Mouse (Mus musculus) ZHBTc4 (cell line): ENCODE measurements around the gene Oog1.
"Not testable (repeated sequence)": the region's sequence is repeated elsewhere in the genome, so short reads cannot be mapped to it uniquely, and the experiment has no call there.

ENCODE experiments used
- DNase-seq: peaks from one replicate; pipeline ENCODE4 v3.0.0-alpha.2; 2011; ENCODE audit warnings: low read depth, low spot score

The Oog1 gene

DNA sequence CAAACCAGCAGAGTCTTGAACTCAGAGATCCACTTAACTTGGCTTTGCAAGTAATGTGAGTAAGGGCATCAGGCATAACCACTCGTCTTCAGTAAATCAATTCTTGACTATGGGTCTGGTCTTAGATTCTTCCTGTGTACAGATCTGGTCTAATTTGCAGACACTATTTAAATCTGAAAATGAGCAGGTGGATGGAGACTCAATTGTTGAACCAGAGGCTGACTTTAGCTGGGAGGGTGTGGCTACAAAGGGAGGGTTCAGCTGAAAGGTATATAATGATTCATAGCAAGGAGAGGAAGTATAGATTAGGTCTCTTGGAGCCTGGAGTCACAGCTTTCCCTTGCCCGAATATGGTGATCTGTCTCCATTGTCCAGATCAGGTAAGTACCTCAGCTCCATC lies at the start of gene Oog1:
TSS of gene Oog1 (plus strand) at position 301 of the 400 bp plus-strand sequence.
- not testable (repeated sequence) for DNase-seq

DNA sequence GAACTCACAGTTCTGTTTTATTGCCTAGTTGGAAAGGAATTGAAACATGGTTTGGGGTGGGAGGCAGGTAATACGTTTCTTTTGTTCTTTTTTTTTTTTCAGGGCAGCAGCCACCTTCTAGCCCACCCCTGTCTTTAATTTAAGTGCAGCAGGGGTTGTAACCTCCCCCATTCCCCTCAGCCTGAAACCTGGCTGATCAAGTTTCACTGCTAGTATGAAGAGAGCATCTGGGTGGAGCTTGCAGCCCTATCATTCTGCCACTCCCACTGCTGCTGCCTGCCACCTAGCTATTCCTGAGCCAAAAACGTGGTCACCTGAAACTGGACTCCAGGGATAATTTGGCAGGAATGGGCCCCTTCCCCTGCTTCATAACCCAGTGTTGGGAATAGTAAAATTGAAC lies 1.1 kb upstream of the Oog1 start:
- not testable (repeated sequence) for DNase-seq

DNA sequence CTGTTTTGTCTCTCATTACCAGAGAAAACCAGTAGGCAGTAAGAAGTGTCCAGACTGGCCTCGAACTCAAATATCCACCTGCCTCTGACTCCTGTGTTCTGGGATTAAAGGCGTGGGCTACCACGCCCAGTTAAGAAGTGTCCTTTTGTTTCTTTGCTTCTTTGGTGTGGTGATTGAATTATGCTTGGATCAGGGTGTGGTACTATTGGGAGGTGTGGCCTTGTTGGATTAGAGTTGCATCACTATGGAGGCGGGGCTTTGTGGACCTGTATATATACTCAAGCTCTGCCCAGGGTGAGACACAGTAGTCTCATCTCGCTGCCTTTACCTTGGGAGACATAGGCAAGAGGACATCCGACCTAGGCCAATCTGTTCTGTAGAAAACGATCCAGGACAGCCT lies 16.1 kb downstream of the Oog1 start, which contains the start of gene Gm4027:
TSS of gene Gm4027 (plus strand) at position 301 of the 400 bp plus-strand sequence.
- not testable (repeated sequence) for DNase-seq

DNA sequence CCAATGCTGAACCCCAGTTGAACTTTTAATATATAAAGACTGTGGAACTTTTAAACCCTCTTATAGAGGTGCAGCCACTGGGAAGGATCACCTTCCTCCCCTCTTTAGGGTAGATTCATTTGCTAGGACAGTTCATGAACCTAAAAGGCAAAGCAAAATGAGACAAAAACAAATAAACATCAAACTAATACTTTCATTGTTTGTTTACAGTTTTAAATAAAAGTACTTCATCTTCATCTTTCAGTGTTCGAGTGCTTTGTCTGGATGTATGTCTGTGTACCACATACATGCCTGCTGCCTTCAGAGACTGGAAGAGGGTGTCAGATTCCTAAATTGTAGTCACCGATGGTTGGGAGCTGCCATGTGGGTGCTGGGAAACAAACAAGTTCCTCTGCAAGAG lies 42.0 kb downstream of the Oog1 start, which contains the start of gene Gm16381:
TSS of gene Gm16381 (minus strand) at position 101 of the 400 bp plus-strand sequence.
- not testable (repeated sequence) for DNase-seq

DNA sequence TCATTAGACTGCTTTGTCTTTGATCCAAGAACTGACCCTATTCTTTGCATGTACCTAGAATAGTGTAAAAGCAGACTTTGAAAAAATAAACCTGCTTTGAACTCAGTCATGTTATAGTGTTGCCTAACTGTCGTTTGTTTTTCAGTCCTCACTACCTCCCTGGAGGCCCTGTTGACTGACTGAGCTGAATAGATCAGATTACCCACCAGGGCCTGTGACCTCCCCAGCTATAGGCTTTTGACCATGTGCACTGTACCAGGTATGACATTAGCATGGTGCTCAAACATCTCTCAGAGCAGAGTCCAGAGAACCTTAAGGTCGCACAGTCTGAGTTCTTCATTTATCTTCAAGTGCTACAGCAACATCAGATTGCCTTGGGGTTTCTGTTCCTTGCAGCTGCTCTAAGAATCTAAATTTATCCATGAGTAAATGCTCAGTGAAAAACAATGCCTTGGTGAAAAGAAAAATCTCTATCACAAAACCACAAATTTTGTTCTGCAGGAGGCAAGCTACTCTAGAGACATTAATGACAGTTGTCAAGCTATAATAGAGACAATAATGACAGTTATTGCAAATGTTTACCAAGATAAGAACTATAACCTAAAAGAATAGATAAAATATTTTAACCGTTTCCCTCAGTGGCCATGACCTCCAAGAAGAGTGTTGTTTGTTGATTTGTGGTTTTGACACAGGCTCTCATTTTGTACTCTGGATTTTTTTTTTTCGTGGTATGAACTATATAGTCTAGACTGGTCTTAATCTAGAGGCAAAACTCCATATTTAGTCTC lies 50.6 kb downstream of the Oog1 start:
- not testable (repeated sequence) for DNase-seq
